Mouse (Mus musculus): ENCODE results near the gene Ddn.

Gene Ddn

GRCm38 (mm10) chr15:98775533-98775932 is 33.8 kb downstream of the Ddn start:
- no peak for DNase-seq (ENCODE audit: low spot score in 2 of 2)

DNA sequence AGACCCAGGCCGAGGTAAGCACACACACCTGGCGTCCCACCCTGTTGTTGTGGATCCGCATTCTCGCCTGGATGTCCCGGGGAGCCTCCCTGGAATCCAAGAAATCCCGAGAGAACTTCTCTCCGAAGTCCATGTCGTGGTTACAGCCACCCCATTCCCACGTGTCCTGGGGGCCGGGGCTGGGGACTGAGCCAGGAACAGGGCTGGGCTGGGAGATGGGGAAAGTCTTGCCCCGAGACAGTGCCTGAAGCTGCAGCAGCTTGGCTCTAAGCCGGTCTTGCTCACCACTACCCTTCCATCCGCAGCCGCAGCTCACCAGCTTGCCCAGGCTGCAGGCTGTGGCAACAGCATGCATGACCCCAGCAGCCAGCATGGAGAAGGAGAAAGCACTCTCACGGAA is 35.2 kb downstream of the Ddn start:
- no peak for DNase-seq (ENCODE audit: low spot score in 2 of 2)

DNA sequence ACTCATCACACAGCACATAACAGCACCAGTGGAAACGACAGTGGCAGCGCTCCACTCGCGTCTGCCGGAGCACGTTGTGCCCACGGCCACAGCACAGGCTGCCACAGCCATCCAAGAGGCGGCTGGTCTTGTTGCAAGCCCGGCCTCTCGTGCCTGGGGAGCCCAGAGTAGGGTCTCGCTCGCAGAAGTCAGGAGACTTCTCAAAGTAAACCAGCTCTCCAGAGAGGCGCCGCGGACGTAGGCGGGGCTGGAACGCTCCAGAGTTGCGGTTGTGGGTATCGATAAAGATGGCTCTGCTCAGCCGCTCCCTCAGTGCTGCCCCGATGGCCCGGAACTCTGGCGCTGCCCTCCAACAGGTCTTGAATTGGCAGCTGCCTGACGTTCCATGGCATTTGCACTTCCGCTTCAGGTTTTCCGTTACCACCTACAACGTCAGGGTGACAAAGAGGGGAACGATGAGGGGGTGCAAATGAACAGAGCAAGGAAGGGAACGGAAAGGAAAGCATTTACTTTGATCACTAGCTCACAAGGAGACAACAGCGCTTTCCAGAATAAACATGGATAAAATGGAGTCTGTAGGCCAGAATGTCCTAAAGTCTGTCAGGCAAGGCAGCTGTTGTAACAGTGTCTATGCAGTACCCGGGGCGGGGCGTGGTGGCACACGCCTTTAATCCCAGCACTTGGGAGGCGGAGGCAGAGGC is 36.6 kb downstream of the Ddn start:
- DNase-seq (ENCODE audit: low spot score in 2 of 2): peak in 1 of 2 experiments; percentile 51

DNA sequence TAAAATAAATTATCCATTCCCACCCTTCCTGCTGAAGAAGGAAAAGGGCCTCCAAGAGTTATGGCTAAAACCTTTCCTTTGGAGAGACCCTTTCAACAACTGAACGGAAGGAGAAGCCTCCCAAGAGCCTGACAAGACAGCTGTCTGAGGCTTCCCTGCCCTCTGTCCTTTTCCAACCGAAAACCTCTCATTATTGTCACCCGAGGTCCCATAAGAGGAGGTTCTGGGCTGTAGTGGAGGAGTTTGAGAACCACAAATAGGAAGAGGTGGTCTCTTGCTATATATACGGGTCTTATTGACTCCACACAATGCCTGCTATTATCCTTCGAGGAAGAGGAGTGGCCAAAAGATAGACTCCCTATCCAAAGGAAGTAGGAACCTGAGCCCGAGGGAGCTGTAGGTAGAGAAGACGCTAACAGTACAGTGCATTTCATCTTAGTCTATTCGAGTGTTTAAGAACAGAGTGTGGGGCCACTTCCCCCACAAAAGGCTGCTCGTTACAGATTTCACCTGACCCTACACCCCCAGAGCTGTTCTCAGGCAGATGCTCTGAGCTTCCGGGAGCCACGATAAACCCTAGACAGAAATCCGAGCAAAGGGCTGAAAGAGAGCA is 37.4 kb downstream of the Ddn start:
- no peak for DNase-seq (ENCODE audit: low spot score in 2 of 2)

DNA sequence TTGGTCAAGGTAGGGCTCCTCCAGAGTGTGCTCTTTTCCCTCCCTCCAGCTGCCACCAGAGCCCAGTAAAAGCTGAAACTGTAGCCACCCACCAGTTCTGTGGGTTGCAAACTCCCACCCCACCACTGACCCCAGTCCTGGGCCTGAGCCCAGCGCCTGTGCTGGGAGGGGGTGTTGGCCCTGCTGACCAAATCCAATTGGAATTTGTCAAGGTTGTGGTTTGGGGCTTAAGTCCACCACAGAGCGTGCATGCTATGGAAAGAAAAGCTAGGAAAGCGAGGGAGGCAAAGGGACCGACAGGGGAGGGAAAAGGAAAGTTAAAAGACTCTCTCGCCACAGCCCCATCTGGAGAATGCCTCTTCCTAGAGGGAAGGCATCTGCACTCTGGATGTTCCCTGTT is 41.0 kb downstream of the Ddn start:
- no peak for DNase-seq (ENCODE audit: low spot score in 2 of 2)

DNA sequence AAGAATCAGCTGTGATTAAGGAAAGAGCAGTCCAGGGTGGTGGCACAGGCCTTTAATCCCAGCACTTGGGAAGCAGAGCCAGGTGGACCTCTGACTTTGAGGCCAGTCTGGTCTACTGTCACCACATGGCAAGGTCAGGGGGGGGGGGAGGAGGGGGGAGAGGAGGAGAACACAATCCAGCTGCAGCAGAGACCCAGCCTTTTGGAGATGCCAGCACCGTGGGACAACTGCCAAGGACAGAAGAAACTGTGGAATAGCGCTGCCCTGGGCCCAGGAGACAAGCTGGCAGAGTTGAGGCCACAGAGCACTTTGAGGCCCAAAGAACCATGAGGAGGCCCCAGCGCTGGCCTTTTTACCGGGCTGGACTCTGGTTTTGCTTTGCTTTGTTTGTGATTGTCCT is 43.4 kb downstream of the Ddn start:
- no peak for DNase-seq (ENCODE audit: low spot score in 2 of 2)

GRCm38 (mm10) chr15:98762670-98763529 is 46.4 kb downstream of the Ddn start, which contains the start of gene Arf3:
Gene Arf3 (minus strand): TSS chr15:98763214.
- peak; percentile 82 to 94 for DNase-seq (ENCODE audit: low spot score in 2 of 2)

- peak; percentile 43 to 62 for DNase-seq (ENCODE audit: low spot score in 2 of 2)
Observed at GRCm38 (mm10) chr15:98762201-98762621, 47.1 kb downstream of the Ddn start.

DNA sequence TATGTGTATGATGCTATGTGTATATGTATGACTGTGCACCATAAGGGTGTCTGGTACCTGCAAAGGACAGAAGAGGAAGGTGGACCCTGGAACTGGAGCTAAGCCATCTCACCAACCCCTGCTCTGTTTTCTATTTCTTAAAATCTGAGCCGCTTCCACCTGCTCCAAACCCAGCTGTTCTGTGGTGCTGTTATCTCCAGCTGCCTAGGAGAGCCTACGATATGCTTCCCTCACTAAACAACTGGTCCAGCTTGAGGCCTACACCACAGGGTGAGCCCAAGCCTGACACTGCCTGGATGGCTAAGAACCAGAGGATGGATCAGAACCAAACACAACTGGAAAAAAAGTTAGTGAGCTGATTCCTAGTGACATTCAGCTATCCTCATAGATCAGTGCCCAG is 55.2 kb downstream of the Ddn start:
- no peak for DNase-seq (ENCODE audit: low spot score in 2 of 2)
